Mouse (Mus musculus): ENCODE results near the gene Slc36a4. TPM values are rescaled to one million over a fixed set of nuclear protein-coding genes. Genes with fewer than 3 reads are reported as not detected.

The Slc36a4 gene
- total RNA-seq, 1 experiment from 2014 or later, result 11.3 TPM

DNA sequence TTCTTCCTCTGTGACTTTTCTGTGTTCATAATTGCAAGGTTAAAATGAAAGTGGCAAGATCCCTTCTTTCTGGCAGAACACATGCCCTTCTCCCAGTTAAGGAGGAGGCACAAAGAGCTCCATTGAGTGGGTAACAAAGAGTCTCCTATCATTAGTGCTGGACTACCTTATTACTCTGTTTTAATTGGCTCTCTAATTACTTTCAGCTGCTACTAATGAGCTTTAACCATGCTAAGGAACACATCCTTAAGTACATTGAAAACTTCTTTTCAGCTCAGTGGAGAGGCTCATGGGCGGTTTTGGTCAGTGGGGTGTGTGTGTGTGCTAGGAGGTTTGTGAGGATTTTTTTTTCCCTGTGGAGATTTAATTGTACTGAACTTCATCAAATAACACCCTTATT is 65.4 kb downstream of the Slc36a4 start:
- no peak for ATAC-seq (replicated peaks; ENCODE audit: insufficient number of reproducible peaks, low FRiP score, low TSS enrichment, poor library complexity, severe bottlenecking)

- ATAC-seq (replicated peaks; ENCODE audit: insufficient number of reproducible peaks, low FRiP score, low TSS enrichment, poor library complexity, severe bottlenecking), result no peak
Measured at GRCm38 (mm10) chr9:15781936-15782335, 72.4 kb downstream of the Slc36a4 start.

GRCm38 (mm10) chr9:15786192-15786591 is 76.7 kb downstream of the Slc36a4 start:
- no peak for ATAC-seq (replicated peaks; ENCODE audit: insufficient number of reproducible peaks, low FRiP score, low TSS enrichment, poor library complexity, severe bottlenecking)

GRCm38 (mm10) chr9:15786610-15787009 is 77.1 kb downstream of the Slc36a4 start:
- no peak for ATAC-seq (replicated peaks; ENCODE audit: insufficient number of reproducible peaks, low FRiP score, low TSS enrichment, poor library complexity, severe bottlenecking)

DNA sequence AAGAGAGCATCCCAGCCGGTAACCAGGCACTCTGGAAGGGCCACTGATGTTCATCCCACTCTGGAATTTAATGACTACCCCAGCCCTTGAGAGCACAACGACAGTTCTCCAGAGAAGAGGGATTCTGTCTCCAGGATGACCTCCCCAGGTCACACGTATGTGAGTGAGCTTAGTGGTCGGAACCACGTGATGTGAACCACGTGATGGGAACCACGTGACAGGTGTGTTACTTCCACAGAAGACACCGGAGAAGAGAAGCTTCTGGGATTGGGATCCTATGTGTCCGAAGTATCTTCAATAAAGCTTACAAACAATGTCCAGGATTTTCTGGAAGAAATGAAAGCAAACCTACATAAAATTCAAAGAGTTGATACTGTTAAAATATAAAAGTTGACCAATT is 82.5 kb downstream of the Slc36a4 start:
- ATAC-seq (replicated peaks; ENCODE audit: insufficient number of reproducible peaks, low FRiP score, low TSS enrichment, poor library complexity, severe bottlenecking), result no peak

Other genes with a start within 250 kb of the Slc36a4 start
- 1.8 to 2.1 TPM in 2 of 3 replicates, not detected in the other for gene Smco4, start 216.3 kb upstream of the Slc36a4 start, total RNA-seq (2017)
- not detected in 3 replicates for gene Deup1, start 81.8 kb upstream of the Slc36a4 start, total RNA-seq (2017)
- not detected in 3 replicates for gene Mtnr1b, start 164.8 kb downstream of the Slc36a4 start, total RNA-seq (2017)